Mouse (Mus musculus) ES-Bruce4 (cell line): ENCODE data around the gene Sh3d21.

ENCODE experiments used
- CTCF ChIP-seq: IDR thresholded peaks from one replicate; pipeline ENCODE4 v1.8.1; 2011; ENCODE audit warnings: low read depth, low read length
- POLR2A ChIP-seq: IDR thresholded peaks from one replicate; pipeline ENCODE4 v1.8.1; 2011; ENCODE audit warnings: low read length; ENCODE audit not compliant: insufficient read depth

GRCm38 (mm10) chr4:126148161-126148961 lies 14.9 kb downstream of the Sh3d21 start:
- TF ChIP-seq CTCF = no peak
- no peak for TF ChIP-seq POLR2A
